Mouse (Mus musculus) kidney, adult 18-20 months (tissue): ENCODE results near the gene Grid2ip.

ENCODE experiments used
- DNase-seq: peaks from one replicate; pipeline ENCODE4 v3.0.0; 2021

Grid2ip gene

DNA sequence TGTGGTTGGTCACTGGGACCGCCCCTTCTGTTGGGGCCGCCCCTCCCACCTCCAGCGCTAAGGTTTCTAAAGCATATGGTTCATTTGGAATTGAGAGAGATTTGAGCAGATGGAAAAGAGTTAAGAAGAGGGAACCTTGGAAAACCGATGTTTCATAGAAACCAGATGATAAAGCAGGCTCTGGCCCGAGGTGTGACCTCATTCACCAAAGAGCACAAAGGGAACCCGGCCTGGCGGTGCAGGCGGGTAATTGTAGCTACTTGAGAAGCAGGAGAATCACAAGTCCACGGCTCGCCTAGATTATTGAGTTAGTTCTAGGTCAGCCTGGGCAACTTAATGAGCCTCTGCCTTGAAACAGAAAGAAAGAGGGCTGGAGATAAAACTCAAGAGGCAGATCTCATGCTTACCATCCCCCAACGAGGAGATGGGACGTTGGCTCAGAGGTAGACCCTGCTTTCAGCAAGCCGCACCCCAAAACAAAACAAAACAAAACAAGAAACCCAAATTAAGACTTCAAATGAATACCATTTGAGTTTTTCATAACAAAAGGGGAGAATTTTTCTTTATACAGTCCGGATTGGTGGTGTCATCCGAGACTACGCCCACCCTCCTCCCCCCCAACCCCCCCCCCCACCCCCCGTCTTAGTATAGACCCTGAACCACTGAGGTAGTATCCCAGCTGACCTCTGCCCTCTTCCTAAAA is at the start of gene Grid2ip:
Grid2ip (plus strand) TSS at position 653 of the 703 bp plus-strand sequence.
- DNase-seq, result no peak

DNA sequence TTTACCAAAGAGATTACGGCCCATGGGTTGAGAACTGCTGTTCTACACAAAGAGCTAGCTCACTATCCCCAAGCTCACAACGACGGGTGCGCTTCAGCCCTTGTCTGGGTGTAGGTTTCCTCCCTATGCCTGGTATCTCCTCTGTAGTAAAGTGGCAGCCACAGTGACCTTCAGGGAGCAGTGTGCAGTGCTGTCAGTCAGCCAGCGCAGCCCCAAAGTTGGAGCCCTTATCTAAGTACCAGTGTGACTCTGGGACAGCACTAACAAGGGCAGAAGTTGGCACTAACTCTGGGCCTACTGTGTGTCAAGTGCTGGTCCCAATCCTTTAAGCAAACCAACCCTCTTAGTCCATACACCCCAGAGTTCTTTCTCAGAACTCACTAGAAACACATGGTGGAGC is 48.3 kb upstream of the Grid2ip start:
- no peak for DNase-seq

GRCm38 (mm10) chr5:143309916-143310315 is 47.2 kb upstream of the Grid2ip start:
- DNase-seq, result no peak

GRCm38 (mm10) chr5:143311886-143312285 is 45.3 kb upstream of the Grid2ip start:
- peak; percentile 83 for DNase-seq

DNA sequence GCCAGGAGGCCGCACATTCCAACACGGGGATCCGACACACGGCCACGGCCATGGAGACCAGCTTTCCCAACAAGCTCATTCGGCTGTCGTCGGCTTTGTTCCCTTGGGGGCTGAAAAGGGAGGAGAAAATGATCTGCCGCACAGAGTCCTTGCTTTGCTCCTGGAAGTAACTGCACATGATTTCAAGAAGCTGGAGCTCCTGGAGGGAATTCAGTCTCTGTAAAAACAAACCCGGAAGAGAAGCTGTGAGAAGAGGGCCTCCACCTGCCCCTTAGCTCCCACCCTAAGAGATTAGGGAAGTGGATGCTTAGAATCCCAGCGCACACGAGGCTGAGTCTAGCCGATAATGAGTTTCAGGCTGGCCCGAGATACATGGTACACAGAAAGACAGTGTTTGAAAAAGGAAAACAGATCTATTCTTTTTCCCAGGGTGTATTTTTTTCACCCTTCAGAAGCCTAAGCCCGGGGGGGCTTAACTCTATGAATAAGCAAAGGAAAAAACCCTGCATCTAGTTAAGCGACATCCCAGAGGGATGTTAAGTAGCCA is 42.9 kb upstream of the Grid2ip start:
- no peak for DNase-seq

- peak; percentile 93 for DNase-seq
Measured at GRCm38 (mm10) chr5:143314730-143315513, 42.2 kb upstream of the Grid2ip start, which contains the start of gene E130309D02Rik. E130309D02Rik (minus strand) TSS chr5:143315360.

GRCm38 (mm10) chr5:143315514-143315888 is 41.6 kb upstream of the Grid2ip start:
- DNase-seq, result no peak

GRCm38 (mm10) chr5:143316605-143317287 is 40.4 kb upstream of the Grid2ip start:
- no peak for DNase-seq

DNA sequence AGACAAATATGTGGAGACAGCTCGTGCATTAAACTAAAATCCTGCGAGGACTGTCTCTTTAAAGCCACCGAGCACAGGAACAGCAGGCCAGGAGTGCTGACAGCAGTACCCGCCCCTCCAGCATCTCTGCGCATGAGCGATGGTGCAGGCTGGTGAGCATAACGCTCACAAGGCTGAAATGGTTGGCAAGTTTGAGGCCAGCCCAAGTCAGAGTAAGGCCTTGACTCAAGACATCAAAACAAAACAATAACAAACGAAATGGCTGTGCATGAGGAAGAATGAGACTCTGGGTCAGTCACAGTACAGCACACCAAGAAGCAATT is 39.9 kb upstream of the Grid2ip start:
- DNase-seq, result peak; percentile 37

GRCm38 (mm10) chr5:143328690-143329495 is 28.2 kb upstream of the Grid2ip start, which contains the start of gene Zdhhc4:
Zdhhc4 (minus strand) TSS chr5:143329256.
- peak; percentile 93 for DNase-seq

GRCm38 (mm10) chr5:143333872-143334271 is 23.3 kb upstream of the Grid2ip start:
- DNase-seq, result peak; percentile 77

DNA sequence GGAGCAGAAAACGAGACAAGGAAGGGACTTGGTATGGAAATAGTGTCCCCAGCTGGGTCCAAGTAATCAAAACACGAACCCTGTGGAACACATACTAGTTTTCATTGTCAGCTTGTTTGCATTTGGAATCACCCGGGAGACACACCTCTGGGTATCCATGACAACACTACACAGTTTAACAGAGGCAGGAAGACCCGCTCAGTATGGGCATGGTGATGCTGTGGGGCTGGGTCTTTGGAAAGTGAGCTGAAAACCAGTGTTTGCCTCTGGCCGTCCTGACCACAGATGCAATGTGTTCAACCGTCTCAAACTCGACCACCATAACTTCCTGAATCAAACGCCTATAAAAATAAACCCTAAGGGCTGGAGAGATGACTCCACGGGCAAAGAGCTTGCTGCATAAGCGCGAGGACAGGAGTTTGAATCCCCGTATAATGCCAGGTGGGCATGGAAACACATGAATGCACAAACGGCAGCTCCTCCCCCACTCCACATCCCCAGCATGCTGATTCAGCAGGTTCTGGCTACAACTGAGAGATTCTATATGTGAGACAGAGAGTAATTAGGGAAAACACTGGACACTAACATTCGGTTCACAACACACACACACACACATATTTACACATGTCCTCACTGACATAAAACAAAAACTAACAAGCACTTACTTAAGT is 22.6 kb upstream of the Grid2ip start:
- DNase-seq, result no peak

DNA sequence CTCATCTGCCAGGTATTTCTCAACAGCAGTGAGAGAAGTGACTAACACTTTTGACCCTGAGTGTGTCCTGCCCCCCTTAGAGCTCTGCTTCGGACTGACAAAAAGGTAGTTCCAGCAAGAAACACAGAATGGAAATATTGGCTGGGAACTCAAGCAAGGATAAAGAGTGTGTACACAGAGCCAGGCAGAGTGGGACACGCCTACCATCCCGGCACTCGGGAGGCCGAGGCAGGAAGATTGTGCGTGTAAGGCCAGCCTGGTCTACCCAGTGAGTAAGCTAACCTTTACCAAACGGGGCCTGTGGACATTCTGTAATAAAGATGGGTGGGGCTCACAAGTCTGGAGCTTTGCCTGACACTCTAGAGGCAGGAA is 22.1 kb upstream of the Grid2ip start:
- no peak for DNase-seq

DNA sequence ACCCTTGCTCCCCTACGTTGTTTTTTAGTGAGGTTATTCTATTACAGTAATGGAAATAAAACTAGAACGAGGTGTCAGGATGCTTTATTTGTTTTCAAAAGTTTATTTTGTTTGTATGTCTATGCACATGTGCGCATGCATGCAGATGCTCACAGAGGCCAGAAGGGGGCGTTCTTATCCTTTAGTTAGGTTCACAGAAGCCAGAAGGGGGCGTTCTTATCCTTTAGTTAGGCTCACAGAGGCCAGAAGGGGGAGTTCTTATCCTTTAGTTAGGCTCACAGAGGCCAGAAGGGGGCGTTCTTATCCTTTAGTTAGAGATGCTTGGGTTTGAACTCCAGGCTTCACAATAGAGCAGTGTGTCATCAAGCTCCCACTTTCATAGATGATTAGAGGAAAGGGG is 20.6 kb upstream of the Grid2ip start:
- DNase-seq, result no peak

DNA sequence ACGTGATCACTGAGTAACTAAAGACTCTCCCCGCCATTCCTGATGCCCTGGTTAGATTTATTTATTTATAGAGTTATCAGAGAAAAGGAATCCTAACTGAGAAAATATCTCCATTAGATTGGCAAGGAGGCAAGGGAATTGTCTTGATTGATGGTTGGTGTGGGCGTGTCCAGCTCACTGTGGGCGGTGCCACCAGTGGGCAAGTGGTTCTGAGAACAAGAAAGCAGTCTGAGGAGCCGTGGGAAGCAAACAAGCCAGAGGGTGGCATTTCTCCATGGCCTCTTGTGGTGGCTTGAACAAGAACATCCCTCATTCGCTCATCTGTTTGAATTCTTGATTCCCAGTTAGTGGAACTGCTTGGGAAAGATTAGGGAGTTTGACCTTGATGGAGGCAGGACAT is 17.5 kb upstream of the Grid2ip start:
- no peak for DNase-seq

DNA sequence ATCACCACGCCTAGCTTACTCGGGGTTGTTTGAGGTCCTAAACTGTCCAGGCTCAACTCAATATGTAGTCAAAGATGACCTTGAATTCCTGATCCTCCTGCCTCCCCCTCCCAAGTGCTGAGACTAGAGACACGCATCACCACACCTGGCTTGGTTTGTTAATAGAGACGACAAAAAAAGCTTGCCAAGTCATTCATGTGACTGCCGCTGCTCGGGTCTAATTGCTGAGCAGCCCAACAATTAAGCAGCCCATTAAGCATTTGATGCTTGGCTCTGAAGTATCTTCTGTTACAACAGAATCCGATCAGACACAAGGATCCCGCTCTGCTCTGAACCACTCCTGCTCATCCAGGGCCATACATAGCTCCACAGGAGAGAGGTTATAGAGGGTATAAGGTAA is 10.8 kb upstream of the Grid2ip start:
- DNase-seq, result peak; percentile 35

GRCm38 (mm10) chr5:143356017-143356416 is 1.1 kb upstream of the Grid2ip start:
- no peak for DNase-seq

GRCm38 (mm10) chr5:143357564-143357963 is 426 bp downstream of the Grid2ip start:
- no peak for DNase-seq

DNA sequence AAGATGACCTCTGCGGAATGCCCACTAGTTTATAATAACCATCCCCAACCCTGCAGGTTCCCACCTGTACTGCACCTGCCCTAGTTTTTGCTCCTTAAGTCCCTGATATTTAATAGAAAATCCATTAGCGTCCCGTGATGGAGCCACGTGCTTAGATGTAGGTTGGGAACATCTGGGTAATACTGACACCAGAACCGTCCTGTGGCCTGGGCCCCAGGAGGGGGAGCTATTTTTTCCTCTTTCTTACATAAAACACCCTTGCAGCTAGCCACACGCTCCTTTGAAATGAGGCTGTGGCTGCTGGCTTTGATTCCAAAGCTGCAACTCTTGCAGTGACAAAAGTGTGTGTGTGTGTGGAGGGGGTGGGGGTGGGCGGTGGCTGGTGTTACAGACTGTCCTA is 2.1 kb downstream of the Grid2ip start:
- DNase-seq, result no peak

DNA sequence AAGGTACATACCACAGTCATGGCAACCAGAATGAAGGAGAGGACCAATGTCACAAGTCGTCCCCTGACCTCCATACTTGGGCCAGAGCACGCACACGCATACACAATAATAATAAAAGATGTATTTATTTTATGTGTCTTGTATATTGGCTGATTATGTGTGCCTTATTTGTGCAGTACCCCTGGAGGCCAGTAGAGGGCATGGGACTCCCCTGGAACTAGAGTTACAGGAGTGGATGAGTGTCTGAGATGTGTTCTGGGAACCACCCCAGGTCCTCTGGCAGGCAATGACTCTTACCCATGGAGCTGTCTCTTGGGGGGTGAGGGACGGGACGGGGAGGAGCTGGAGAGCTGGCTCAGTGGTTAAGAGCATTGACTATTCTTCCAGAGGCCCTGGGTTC is 2.9 kb downstream of the Grid2ip start:
- DNase-seq, result no peak

- no peak for DNase-seq
Measured at GRCm38 (mm10) chr5:143361428-143361827, 4.3 kb downstream of the Grid2ip start.
